Mouse (Mus musculus) cortical plate, adult 2 months (tissue): ENCODE measurements at regions not wholly inside any gene's neighbourhood (a gene's known extent, or its start where the extent isn't known, plus 50 kb on each side); places are given as distances from the start of the nearest gene placed in this dataset.

ENCODE experiments used
- CTCF ChIP-seq: fragments of 200-500 bp; IDR thresholded peaks from 2 replicates; pipeline ENCODE4 v1.5.1; 2011; ENCODE audit warnings: mild to moderate bottlenecking, control low read depth, low read length; ENCODE audit not compliant: insufficient read depth; ENCODE audit errors: extremely low read depth
- POLR2A ChIP-seq: fragments of 200-500 bp; IDR thresholded peaks from 2 replicates; pipeline ENCODE4 v1.6.1; 2011; ENCODE audit warnings: mild to moderate bottlenecking, low read length, control low read depth; ENCODE audit not compliant: insufficient read depth; ENCODE audit errors: extremely low read depth

- TF ChIP-seq POLR2A: no peak
- TF ChIP-seq CTCF: no peak
These were observed 50.7 kb upstream of the Arhgap42 start for GRCm38 (mm10) chr9:9289570-9289969.
